Mouse (Mus musculus) forebrain, embryonic 16.5 days (tissue): ENCODE measurements around the gene Sipa1. TPM values are rescaled to one million over a fixed set of nuclear protein-coding genes. Genes with fewer than 3 reads are reported as not detected.

Source experiments
- ATAC-seq: fragments of 200-750 bp; cut with Nextera tagmentation; 2 replicates; pipeline ENCODE4 v1.8.0; 2017; ENCODE audit warnings: mild to moderate bottlenecking, moderate library complexity
- H3K27ac ChIP-seq: fragments of 300-500 bp; sonication (generic); 2 replicates; pipeline ENCODE4 v1.5.1; 2014; ENCODE audit warnings: low read length, control low read depth
- H3K27me3 ChIP-seq: fragments of 300-500 bp; sonication (generic); replicated peaks from 2 replicates; pipeline ENCODE4 v1.6.1; 2014; ENCODE audit warnings: low read length; ENCODE audit not compliant: control insufficient read depth, insufficient read depth
- H3K36me3 ChIP-seq: fragments of 300-500 bp; sonication (generic); 2 replicates; pipeline ENCODE4 v1.6.1; 2014; ENCODE audit not compliant: control insufficient read depth, insufficient read depth
- H3K4me1 ChIP-seq: fragments of 300-500 bp; sonication (generic); replicated peaks from 2 replicates; pipeline ENCODE4 v1.6.1; 2014; ENCODE audit warnings: low read length; ENCODE audit not compliant: control insufficient read depth, insufficient read depth
- H3K4me2 ChIP-seq: fragments of 300-500 bp; sonication (generic); 2 replicates; pipeline ENCODE4 v1.6.1; 2014; ENCODE audit warnings: mild to moderate bottlenecking, low read length, control low read depth
- H3K4me3 ChIP-seq: fragments of 300-500 bp; sonication (generic); replicated peaks from 2 replicates; pipeline ENCODE4 v1.5.1; 2014; ENCODE audit warnings: mild to moderate bottlenecking, low read length, control low read depth
- H3K9ac ChIP-seq: fragments of 300-500 bp; sonication (generic); replicated peaks from 2 replicates; pipeline ENCODE4 v1.6.1; 2014; ENCODE audit warnings: low read depth, low read length, control low read depth
- H3K9me3 ChIP-seq: fragments of 300-500 bp; sonication (generic); 2 replicates; pipeline ENCODE4 v1.6.1; 2016; ENCODE audit warnings: low read length; ENCODE audit not compliant: control insufficient read depth
- WGBS: fragments of 180-500 bp; shearing (Covaris S2); extraction: QIAGEN DNeasy Blood & Tissue Kit; methylation state at CpG from one replicate; pipeline ENCODE4 v1.1.7; 2014; 5-methylcytosine and 5-hydroxymethylcytosine counted together
- microRNA-seq: library from miRNA; unstranded; fragments of <30 nt; microRNA quantifications from one replicate; pipeline ENCODE4, GENCODE M21; 2017
- polyA plus RNA-seq: library from polyadenylated mRNA; unstranded; fragments of >200 nt; fragmentation: Nextera tagmentation; extraction: Ambion mirVana; gene quantifications from 2 replicates; pipeline ENCODE4 v1.2.1, GENCODE M21; 2015

The Sipa1 gene
- polyA plus RNA-seq, 1 experiment from 2014 or later, result 15.1 TPM

DNA sequence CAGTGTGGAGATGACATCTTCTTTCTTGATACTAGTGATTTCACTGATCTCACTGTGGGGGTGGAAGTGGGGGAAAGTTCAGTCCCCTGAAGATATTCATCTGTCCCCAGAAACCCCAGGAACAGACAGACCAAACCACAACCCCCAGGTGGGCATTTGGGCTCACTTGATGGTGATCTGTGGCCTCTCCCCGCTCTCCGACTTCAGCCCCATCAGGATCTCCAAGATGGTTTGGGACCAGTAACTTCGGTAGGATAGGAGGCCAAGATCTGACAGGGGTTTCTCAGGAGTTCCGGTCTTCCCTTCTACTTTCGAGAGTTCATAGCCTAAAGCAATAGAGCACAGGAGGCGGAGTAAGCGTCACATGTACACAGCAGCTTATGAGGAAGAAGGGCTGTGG, 59.8 kb downstream of the Sipa1 start:
- Histone ChIP-seq H3K4me1 (peaks cover 27% of the 10 kb centered on the region), H3K4me3 (no peak overlapping the region), H3K9me3 (no peaks in the 10 kb centered on the region), H3K9ac (no peak overlapping the region), H3K27me3 (no peaks in the 10 kb centered on the region), H3K4me2 (no peak overlapping the region), H3K36me3 (peaks cover 39% of the 10 kb centered on the region), H3K27ac (no peak overlapping the region)
- no peak for ATAC-seq
- WGBS, result 92% methylated on average over 7 of the region's 7 CpGs

DNA sequence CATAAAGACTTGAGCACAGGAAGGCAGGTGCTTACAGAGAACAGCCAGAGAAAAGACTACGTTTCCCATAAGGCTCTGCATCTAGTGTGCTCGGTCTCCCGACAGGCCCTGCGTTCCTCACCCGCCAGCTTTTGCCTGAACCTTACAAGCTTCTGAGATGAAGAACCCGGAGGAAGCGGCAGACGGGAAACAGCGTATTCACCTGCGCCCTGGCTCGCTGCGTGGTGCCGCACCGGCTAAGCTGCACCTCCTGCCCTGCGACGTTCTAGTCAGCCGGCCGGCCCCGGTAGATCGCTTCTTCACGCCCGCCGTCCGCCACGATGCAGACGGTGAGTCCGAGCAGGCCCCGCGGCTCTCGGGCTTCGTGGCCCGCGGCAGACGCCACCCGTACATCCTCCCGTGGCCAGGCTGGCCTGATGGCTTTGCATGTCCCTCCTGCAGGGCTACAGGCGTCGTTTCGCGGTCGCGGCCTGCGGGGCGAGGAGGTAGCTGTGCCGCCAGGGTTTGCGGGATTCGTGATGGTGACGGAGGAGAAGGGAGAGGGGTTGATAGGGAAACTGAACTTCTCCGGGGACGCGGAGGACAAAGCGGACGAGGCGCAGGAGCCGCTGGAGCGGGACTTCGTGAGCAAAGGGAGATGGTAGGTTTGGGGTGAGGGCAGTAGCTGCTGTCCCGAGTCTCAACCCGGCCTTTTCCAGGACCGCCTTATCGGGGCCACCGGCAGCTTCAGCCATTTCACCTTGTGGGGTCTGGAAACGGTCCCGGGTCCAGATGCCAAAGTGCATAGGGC, 61.6 kb downstream of the Sipa1 start, which contains the start of gene Rnaseh2c:
Rnaseh2c (plus strand) TSS at position 122 of the 790 bp plus-strand sequence.
- ATAC-seq, result peak; percentile 96
- Histone ChIP-seq H3K27ac (peak within 1 kb of the TSS; percentile 83), H3K4me2 (peak within 1 kb of the TSS; percentile 91), H3K9me3 (no peaks in the 10 kb centered on the region), H3K4me1 (peaks cover 21% of the 10 kb centered on the region), H3K27me3 (no peaks in the 10 kb centered on the region), H3K9ac (peak within 1 kb of the TSS; percentile 94), H3K4me3 (peak within 1 kb of the TSS; percentile 78), H3K36me3 (peaks cover 30% of the 10 kb centered on the region)
- WGBS, result under 1% methylated on average over 64 of the region's 64 CpGs

Small RNA genes within 50 kb of the gene (microRNA-seq; reads per million reads assigned to microRNA genes)
- gene Mir6987, result not detected

Other genes starting within 250 kb of the Sipa1 start
- 283 and 294 TPM in 2 replicates for gene Drap1, start 238.7 kb downstream of the Sipa1 start, polyA plus RNA-seq
- gene AI837181, start 238.6 kb downstream of the Sipa1 start, polyA plus RNA-seq, result 61.1 and 62.9 TPM in 2 replicates
- gene Fosl1, start 216.2 kb downstream of the Sipa1 start, polyA plus RNA-seq, result not detected in 2 replicates
- gene Ccdc85b, start 205.8 kb downstream of the Sipa1 start, polyA plus RNA-seq, result 8.6 and 8.8 TPM in 2 replicates
- gene Fibp, start 203.1 kb downstream of the Sipa1 start, polyA plus RNA-seq, result 165 and 185 TPM in 2 replicates
- 5.7 and 6.3 TPM in 2 replicates for gene Ctsw, start 195.2 kb downstream of the Sipa1 start, polyA plus RNA-seq
- 30.2 and 39.1 TPM in 2 replicates for gene Efemp2, start 189.8 kb downstream of the Sipa1 start, polyA plus RNA-seq
- 56.0 and 60.5 TPM in 2 replicates for gene Mus81, start 175.3 kb downstream of the Sipa1 start, polyA plus RNA-seq
- gene Cfl1, start 173.3 kb downstream of the Sipa1 start, polyA plus RNA-seq, result 3,630 and 3,701 TPM in 2 replicates
- gene 1700020D05Rik, start 159.9 kb downstream of the Sipa1 start, polyA plus RNA-seq, result 0.32 and 0.70 TPM in 2 replicates
- gene Snx32, start 153.2 kb downstream of the Sipa1 start, polyA plus RNA-seq, result 76.1 and 87.8 TPM in 2 replicates
- gene Ovol1, start 103.1 kb downstream of the Sipa1 start, polyA plus RNA-seq, result 0.08 and 0.09 TPM in 2 replicates
- 1.9 and 2.0 TPM in 2 replicates for gene Ap5b1, start 95.7 kb downstream of the Sipa1 start, polyA plus RNA-seq
- gene Rnaseh2c, start 61.8 kb downstream of the Sipa1 start, polyA plus RNA-seq, result 81.0 and 86.7 TPM in 2 replicates
- gene Kat5, start 53.5 kb downstream of the Sipa1 start, polyA plus RNA-seq, result 76.8 and 78.1 TPM in 2 replicates
- gene Rela, start 26.2 kb downstream of the Sipa1 start, polyA plus RNA-seq, result 37.0 and 41.6 TPM in 2 replicates
- 10.0 and 10.7 TPM in 2 replicates for gene Map3k11, start 25.0 kb upstream of the Sipa1 start, polyA plus RNA-seq
- 24.1 and 28.7 TPM in 2 replicates for gene Pcnx3, start 25.2 kb upstream of the Sipa1 start, polyA plus RNA-seq
- gene Kcnk7, start 40.7 kb upstream of the Sipa1 start, polyA plus RNA-seq, result 0.24 and 0.48 TPM in 2 replicates
- 12.0 and 20.0 TPM in 2 replicates for gene Ehbp1l1, start 62.6 kb upstream of the Sipa1 start, polyA plus RNA-seq
- 170 and 177 TPM in 2 replicates for gene Fam89b, start 65.9 kb upstream of the Sipa1 start, polyA plus RNA-seq
- gene Ltbp3, start 77.2 kb upstream of the Sipa1 start, polyA plus RNA-seq, result 11.4 and 11.6 TPM in 2 replicates
- 66.2 and 79.4 TPM in 2 replicates for gene Scyl1, start 107.7 kb upstream of the Sipa1 start, polyA plus RNA-seq
- gene Frmd8, start 211.6 kb upstream of the Sipa1 start, polyA plus RNA-seq, result 20.9 and 21.5 TPM in 2 replicates
- gene Slc25a45, start 214.1 kb upstream of the Sipa1 start, polyA plus RNA-seq, result 1.5 and 2.0 TPM in 2 replicates
- 11.0 and 13.7 TPM in 2 replicates for gene Tigd3, start 230.4 kb upstream of the Sipa1 start, polyA plus RNA-seq
- 124 and 126 TPM in 2 replicates for gene Dpf2, start 249.3 kb upstream of the Sipa1 start, polyA plus RNA-seq